Mouse (Mus musculus): ENCODE data around the gene Nudt19. TPM values are rescaled to one million over a fixed set of nuclear protein-coding genes. Genes with fewer than 3 reads are reported as not detected.
A peak's percentile ranks its signal among the peaks of the same experiment; 100 is the strongest.

The Nudt19 gene
- polyA plus RNA-seq, 1 experiment from 2014 or later = 50.7 TPM

DNA sequence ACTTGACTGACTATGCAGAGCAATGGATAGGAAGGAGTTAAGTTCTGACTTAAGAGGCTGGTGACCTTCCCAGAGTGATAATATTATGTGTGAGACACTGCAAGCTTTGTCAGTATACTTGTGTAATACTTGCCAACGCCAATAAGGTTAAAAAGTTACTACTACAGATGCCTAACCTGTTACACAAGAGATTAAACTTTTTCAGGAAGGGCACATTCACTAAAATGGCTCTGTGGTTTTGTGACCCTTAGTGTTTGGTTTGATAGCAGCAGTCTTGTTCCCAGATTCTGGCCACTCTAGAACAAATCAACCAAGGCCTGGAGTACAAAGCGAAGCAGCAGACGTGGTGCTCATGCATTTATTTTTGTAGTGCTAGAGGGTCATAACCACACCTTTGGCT, 1.5 kb upstream of the Nudt19 start:
- Histone ChIP-seq H3K9ac (ENCODE audit: low read depth, low read length) (peak overlapping the region; percentile 43), H3K4me1 (ENCODE audit: control insufficient read depth, low read depth, low read length) (peaks cover 77% of the 10 kb centered on the region), H3K4me2 (ENCODE audit: low read depth, low read length) (peak overlapping the region; percentile 96), H3K27me3 (ENCODE audit: control insufficient read depth, insufficient read depth, low read depth, low read length) (no peaks in the 10 kb centered on the region), H3K27ac (ENCODE audit: low read length) (peak overlapping the region; percentile 98), H3K9me3 (replicated peaks; ENCODE audit: control insufficient read depth, low read length) (no peaks in the 10 kb centered on the region), H3K36me3 (ENCODE audit: control insufficient read depth, insufficient read depth) (no peaks in the 10 kb centered on the region), H3K4me3 (ENCODE audit: low read depth, low read length) (no peak overlapping the region)
- ATAC-seq (ENCODE audit: low read depth) = no peak
- WGBS (ENCODE audit: insufficient replicate concordance) = 6% methylated on average over 3 of the region's 3 CpGs

DNA sequence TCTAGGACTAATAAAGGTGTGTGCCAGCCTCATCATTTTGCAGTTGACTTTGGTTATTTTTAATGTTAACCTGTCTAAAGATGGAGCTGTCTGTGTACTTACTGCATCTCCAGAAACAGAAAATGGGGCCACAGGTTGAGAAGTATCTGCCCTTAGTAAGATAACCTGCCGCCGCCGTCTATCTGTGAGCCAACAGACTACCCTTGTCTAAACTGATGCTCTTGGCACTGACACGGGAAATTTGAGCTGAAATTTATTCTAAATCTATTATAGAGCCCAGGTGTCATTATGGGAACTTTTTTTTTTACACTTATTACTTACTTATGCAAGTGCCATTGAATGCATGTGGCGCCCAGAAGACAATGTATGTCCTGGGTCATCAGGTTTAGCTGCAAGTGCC, 801 bp upstream of the Nudt19 start:
- Histone ChIP-seq H3K27ac (ENCODE audit: low read length) (peak overlapping the region; percentile 98), H3K4me1 (ENCODE audit: control insufficient read depth, low read depth, low read length) (peaks cover 73% of the 10 kb centered on the region), H3K4me3 (ENCODE audit: low read depth, low read length) (peak overlapping the region; percentile 88), H3K27me3 (ENCODE audit: control insufficient read depth, insufficient read depth, low read depth, low read length) (no peaks in the 10 kb centered on the region), H3K9me3 (replicated peaks; ENCODE audit: control insufficient read depth, low read length) (no peaks in the 10 kb centered on the region), H3K36me3 (ENCODE audit: control insufficient read depth, insufficient read depth) (no peaks in the 10 kb centered on the region), H3K9ac (ENCODE audit: low read depth, low read length) (peak overlapping the region; percentile 95), H3K4me2 (ENCODE audit: low read depth, low read length) (peak overlapping the region; percentile 96)
- WGBS (ENCODE audit: insufficient replicate concordance) = 30% methylated on average over 5 of the region's 5 CpGs
- peak; percentile 52 for ATAC-seq (ENCODE audit: low read depth)

DNA sequence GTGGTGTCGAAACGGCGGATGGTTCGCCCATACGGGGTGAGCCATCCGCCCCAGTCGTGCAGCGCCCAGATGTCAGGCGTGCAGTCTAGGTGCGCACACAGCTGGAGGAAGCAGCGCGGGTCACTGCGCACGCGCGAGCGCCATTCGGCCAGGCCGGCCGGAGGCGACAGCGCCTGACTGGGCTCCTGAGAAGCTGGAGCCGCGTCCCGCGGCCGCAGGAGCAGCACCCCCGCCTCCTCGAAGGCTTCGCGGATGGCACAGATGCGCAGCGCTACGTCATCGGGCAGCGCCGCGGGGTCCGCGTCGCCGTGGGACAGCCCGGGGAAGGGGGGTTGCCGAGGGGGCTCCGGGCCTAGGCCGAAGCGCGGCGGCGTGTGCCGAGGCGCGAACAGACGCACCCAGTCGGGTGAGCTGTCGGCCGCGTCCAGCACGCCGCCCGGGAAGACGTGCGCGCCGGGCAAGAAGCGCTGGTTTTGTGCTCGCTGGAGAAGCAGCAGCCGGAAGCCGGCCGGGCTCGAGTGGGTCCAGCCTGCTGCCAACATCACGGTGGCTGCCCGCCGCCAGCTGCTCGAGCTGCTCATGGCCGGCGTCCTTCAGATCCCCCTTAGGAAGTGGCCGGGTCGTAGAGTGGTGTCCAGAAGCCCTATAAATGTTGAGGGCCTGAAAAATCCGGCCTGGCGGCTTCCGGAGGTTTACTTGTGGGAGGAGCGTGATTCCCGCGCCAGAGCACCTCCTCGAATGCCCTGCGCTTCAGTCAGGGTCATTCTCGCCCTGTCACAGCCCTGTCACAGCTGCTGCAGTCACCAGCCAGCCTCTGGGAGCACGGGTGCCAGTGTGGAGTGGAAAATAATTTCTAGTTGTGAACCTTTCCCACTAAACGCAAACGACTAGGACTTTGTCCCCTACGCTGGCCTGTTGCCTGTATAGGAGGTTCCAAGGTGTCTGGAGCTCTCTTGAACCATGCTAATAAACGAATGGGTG, 590 bp downstream of the Nudt19 start:
- peak; percentile 79 for ATAC-seq (ENCODE audit: low read depth)
- Histone ChIP-seq H3K4me3 (ENCODE audit: low read depth, low read length) (peak overlapping the region; percentile 88), H3K27me3 (ENCODE audit: control insufficient read depth, insufficient read depth, low read depth, low read length) (no peaks in the 10 kb centered on the region), H3K9me3 (replicated peaks; ENCODE audit: control insufficient read depth, low read length) (no peaks in the 10 kb centered on the region), H3K4me1 (ENCODE audit: control insufficient read depth, low read depth, low read length) (peaks cover 67% of the 10 kb centered on the region), H3K9ac (ENCODE audit: low read depth, low read length) (peak overlapping the region; percentile 95), H3K4me2 (ENCODE audit: low read depth, low read length) (peak overlapping the region; percentile 96), H3K27ac (ENCODE audit: low read length) (peak overlapping the region; percentile 98), H3K36me3 (ENCODE audit: control insufficient read depth, insufficient read depth) (peaks cover 8% of the 10 kb centered on the region)
- under 1% methylated on average over 93 of the region's 93 CpGs for WGBS (ENCODE audit: insufficient replicate concordance)

DNA sequence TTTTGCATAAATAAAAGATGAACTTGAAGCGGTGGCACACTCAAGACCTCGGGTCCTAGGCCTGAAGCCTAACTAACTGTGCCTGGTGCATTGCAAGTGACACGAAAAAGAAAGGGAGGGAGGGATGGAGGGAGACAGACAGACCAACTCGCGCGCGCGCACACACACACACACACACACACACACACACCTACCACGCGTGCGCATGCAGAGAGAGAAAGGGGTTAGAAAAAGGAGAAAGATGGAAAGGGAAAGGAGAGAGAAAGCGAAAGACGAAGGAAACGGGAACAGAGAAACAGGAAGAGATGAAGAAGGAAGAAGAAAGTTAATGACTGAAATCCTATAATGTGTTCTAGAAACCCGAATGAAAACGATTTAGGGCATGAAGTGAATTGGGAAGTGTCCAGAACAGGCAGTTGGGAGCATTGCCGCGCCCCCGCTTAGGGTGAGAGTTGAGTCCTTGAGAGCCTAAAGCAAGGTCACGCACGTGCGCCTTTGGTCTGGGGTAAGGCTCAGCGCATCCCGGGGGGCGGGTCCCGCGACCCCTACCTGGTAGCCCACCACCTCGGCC, 1.4 kb downstream of the Nudt19 start:
- H3K9me3 ChIP-seq (replicated peaks; ENCODE audit: control insufficient read depth, low read length) = no peaks in the 10 kb centered on the region
- peak overlapping the region; percentile 88 for H3K4me3 ChIP-seq (ENCODE audit: low read depth, low read length)
- H3K36me3 ChIP-seq (ENCODE audit: control insufficient read depth, insufficient read depth) = peaks cover 16% of the 10 kb centered on the region
- peak overlapping the region; percentile 98 for H3K27ac ChIP-seq (ENCODE audit: low read length)
- H3K9ac ChIP-seq (ENCODE audit: low read depth, low read length) = peak overlapping the region; percentile 95
- no peaks in the 10 kb centered on the region for H3K27me3 ChIP-seq (ENCODE audit: control insufficient read depth, insufficient read depth, low read depth, low read length)
- peak; percentile 5 for ATAC-seq (ENCODE audit: low read depth)
- peak overlapping the region; percentile 96 for H3K4me2 ChIP-seq (ENCODE audit: low read depth, low read length)
- peaks cover 61% of the 10 kb centered on the region for H3K4me1 ChIP-seq (ENCODE audit: control insufficient read depth, low read depth, low read length)
- WGBS (ENCODE audit: insufficient replicate concordance) = 1% methylated on average over 28 of the region's 28 CpGs

DNA sequence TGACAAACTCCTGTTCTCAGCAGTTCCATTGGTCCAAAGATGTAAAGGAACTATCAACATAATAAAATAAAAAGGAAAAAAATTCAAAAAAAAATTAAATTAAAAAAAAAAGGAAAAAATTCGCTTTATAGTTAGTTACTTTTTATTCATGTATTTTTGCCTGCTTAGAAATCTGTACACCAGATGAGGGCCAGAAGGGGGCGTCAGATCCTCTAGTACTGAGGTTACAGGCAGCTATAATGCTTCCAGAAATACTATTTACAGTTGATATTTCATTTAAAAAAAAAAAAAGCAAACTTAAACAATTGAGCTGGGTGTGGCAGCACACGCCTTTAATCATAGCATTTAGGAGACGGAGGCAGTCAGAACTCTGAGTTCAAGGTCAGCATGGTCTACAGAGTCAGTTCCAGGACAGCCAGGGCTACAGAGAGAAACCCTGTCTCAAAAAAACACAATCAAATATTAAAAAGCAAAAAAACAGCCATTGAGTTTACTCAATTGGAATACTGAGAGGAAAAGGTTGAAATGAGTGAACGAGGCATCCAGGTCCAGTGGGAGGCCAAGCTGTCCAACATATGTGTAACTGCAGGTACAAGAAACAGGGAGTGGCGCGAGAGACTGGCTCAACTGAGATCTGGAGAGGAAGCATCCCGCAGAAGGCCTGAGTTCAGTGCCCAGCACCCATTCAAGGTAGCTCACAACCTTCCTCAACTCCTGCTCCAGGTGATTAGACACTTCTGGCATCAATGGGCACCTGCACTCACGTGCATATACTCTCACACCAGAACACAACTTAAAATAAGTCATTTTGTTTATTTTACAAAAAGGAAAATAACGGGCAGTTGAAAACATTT, 2.1 kb downstream of the Nudt19 start:
- Histone ChIP-seq H3K4me3 (ENCODE audit: low read depth, low read length) (peak overlapping the region; percentile 88), H3K27ac (ENCODE audit: low read length) (peak overlapping the region; percentile 98), H3K27me3 (ENCODE audit: control insufficient read depth, insufficient read depth, low read depth, low read length) (no peaks in the 10 kb centered on the region), H3K36me3 (ENCODE audit: control insufficient read depth, insufficient read depth) (peaks cover 23% of the 10 kb centered on the region), H3K9me3 (replicated peaks; ENCODE audit: control insufficient read depth, low read length) (no peaks in the 10 kb centered on the region), H3K4me2 (ENCODE audit: low read depth, low read length) (peak overlapping the region; percentile 96), H3K9ac (ENCODE audit: low read depth, low read length) (peak overlapping the region; percentile 95), H3K4me1 (ENCODE audit: control insufficient read depth, low read depth, low read length) (peaks cover 54% of the 10 kb centered on the region)
- no peak for ATAC-seq (ENCODE audit: low read depth)
- WGBS (ENCODE audit: insufficient replicate concordance) = 36% methylated on average over 10 of the region's 10 CpGs

DNA sequence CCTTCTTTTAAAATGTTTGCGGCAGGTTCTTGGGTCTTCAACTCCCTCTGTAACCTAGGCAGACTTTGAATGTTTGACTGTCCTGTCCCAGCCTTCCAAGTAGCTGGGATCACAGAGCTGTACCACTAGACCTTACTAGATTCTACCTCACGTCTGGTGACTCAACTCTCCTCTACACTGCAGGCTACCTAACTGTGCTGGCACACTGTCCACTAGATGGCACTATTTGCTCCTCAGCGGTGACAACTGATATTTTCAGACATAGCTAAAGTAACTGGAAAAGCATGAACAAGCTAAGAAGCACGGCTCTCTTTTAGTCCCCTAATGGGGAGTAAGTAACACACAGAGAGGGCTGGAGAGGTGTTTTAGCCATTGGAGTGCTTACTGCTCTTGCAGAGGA, 10.2 kb downstream of the Nudt19 start:
- no peak overlapping the region for H3K27ac ChIP-seq (ENCODE audit: low read length)
- H3K36me3 ChIP-seq (ENCODE audit: control insufficient read depth, insufficient read depth) = peaks cover 25% of the 10 kb centered on the region

DNA sequence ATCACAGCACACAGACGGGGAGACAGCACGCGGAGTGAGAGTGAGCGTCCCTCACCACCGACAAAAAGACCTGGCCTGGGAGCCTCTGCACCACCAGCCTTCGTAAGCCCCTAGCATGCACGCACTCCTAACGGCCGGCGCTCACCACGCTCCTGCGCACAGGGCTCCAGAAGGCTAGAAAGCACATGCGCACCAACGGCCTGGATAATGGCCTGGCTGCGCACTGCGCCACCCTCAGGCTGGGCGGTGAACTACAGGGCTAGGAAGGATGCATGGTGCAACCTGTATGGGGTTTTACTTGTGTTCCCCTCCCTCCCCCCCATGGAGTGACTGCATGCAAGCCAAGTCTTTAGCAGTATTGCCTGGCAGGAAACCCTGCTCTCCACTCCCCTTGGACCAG, 18.5 kb downstream of the Nudt19 start, which contains the start of gene Tdrd12:
Tdrd12 (minus strand) TSS at position 184 of the 400 bp plus-strand sequence.
- Histone ChIP-seq H3K4me3 (ENCODE audit: low read depth, low read length) (no peak within 1 kb of the TSS), H3K4me1 (ENCODE audit: control insufficient read depth, low read depth, low read length) (no peaks in the 10 kb centered on the region), H3K4me2 (ENCODE audit: low read depth, low read length) (no peak within 1 kb of the TSS), H3K9me3 (replicated peaks; ENCODE audit: control insufficient read depth, low read length) (no peaks in the 10 kb centered on the region), H3K27ac (ENCODE audit: low read length) (no peak within 1 kb of the TSS), H3K27me3 (ENCODE audit: control insufficient read depth, insufficient read depth, low read depth, low read length) (no peaks in the 10 kb centered on the region), H3K36me3 (ENCODE audit: control insufficient read depth, insufficient read depth) (no peaks in the 10 kb centered on the region), H3K9ac (ENCODE audit: low read depth, low read length) (no peak within 1 kb of the TSS)
- 85% methylated on average over 17 of the region's 17 CpGs for WGBS (ENCODE audit: insufficient replicate concordance)
- ATAC-seq (ENCODE audit: low read depth) = no peak

More for the DNA sequence above, 10.2 kb downstream of the Nudt19 start:
- Histone ChIP-seq H3K9ac (ENCODE audit: low read depth, low read length) (no peak overlapping the region), H3K4me2 (ENCODE audit: low read depth, low read length) (no peak overlapping the region), H3K9me3 (replicated peaks; ENCODE audit: control insufficient read depth, low read length) (no peaks in the 10 kb centered on the region), H3K27me3 (ENCODE audit: control insufficient read depth, insufficient read depth, low read depth, low read length) (no peaks in the 10 kb centered on the region), H3K4me1 (ENCODE audit: control insufficient read depth, low read depth, low read length) (no peaks in the 10 kb centered on the region), H3K4me3 (ENCODE audit: low read depth, low read length) (no peak overlapping the region)
- ATAC-seq (ENCODE audit: low read depth) = no peak; the same call in 1 of the 2 replicates
- 35% methylated on average over 4 of the region's 4 CpGs for WGBS (ENCODE audit: insufficient replicate concordance)

DNA sequence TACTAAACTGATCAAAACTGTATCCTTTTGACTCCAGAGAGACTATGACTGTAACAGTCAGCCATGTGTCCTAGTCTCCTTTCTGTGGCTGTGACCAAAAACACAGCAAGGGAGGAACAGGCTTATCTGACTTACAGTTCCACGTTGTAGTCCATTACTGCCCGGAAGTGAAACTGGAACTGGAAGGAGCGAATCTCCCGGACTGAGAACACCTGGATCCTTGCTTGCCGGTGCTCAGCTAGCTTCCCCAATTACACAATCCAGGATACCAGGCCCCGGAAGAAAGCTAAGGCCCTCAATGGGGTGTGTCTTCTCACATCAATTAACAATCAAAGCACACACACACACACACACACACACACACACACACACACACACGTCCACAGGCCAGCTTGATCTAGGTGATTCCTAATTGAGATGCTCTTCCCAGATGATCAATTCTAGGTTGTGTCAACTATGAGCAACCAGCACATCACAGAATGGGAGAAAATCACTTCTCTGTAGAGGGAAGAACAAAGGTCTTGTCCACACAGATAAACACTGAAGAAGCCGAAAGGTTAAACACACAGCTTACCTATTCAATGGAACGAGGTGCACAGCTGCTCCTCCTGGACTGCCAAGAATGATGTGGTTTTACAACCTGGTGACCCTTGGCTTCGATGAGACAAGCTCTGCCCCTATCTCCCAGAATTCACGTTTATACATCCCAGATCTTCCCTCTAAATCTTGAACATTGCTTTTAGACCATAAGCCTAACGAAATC, 20.2 kb downstream of the Nudt19 start:
- no peak overlapping the region for H3K4me2 ChIP-seq (ENCODE audit: low read depth, low read length)
- H3K27me3 ChIP-seq (ENCODE audit: control insufficient read depth, insufficient read depth, low read depth, low read length) = no peaks in the 10 kb centered on the region
- no peaks in the 10 kb centered on the region for H3K9me3 ChIP-seq (replicated peaks; ENCODE audit: control insufficient read depth, low read length)
- no peaks in the 10 kb centered on the region for H3K4me1 ChIP-seq (ENCODE audit: control insufficient read depth, low read depth, low read length)
- H3K27ac ChIP-seq (ENCODE audit: low read length) = no peak overlapping the region
- no peak overlapping the region for H3K4me3 ChIP-seq (ENCODE audit: low read depth, low read length)
- ATAC-seq (ENCODE audit: low read depth) = no peak
- 48% methylated on average over 12 of the region's 12 CpGs for WGBS (ENCODE audit: insufficient replicate concordance)
- no peak overlapping the region for H3K9ac ChIP-seq (ENCODE audit: low read depth, low read length)
- no peaks in the 10 kb centered on the region for H3K36me3 ChIP-seq (ENCODE audit: control insufficient read depth, insufficient read depth)

Data from liver, embryonic 16.5 days (tissue).